Mouse (Mus musculus): ENCODE data around the gene Scn2b. TPM values are rescaled to one million over a fixed set of nuclear protein-coding genes. Genes with fewer than 3 reads are reported as not detected.

The Scn2b gene
- polyA plus RNA-seq, 1 experiment = 0.09 TPM

DNA sequence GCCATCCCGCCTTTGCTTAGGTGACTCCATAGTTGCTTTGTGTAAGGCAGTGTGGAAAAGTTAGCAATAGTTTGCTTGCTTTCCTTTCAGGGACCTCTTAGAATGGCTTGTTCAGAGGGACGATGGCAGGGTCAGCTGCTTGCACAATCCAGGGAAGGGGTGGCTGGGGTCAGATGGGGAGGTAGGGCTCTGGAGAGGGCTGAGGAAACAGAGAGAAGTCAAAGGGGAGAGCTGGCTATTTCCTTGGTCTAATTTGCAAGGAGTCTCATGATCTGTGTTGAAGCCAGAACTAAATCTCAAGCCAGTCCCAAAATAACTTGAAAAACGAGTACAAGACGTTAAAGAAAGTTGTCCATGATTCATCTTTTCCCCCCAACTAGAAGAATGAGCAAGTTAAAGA, 24.9 kb upstream of the Scn2b start:
- no peaks in the 10 kb centered on the region for H3K9me3 ChIP-seq
- TF ChIP-seq FLI1 (IDR thresholded peaks at IDR 0.05; ENCODE audit: low read length) = no peak
- no peak for TF ChIP-seq GATA1 (IDR thresholded peaks at IDR 0.05; ENCODE audit: borderline replicate concordance, low read length)
- peaks cover 70% of the 10 kb centered on the region for H3K27me3 ChIP-seq (replicated peaks)

DNA sequence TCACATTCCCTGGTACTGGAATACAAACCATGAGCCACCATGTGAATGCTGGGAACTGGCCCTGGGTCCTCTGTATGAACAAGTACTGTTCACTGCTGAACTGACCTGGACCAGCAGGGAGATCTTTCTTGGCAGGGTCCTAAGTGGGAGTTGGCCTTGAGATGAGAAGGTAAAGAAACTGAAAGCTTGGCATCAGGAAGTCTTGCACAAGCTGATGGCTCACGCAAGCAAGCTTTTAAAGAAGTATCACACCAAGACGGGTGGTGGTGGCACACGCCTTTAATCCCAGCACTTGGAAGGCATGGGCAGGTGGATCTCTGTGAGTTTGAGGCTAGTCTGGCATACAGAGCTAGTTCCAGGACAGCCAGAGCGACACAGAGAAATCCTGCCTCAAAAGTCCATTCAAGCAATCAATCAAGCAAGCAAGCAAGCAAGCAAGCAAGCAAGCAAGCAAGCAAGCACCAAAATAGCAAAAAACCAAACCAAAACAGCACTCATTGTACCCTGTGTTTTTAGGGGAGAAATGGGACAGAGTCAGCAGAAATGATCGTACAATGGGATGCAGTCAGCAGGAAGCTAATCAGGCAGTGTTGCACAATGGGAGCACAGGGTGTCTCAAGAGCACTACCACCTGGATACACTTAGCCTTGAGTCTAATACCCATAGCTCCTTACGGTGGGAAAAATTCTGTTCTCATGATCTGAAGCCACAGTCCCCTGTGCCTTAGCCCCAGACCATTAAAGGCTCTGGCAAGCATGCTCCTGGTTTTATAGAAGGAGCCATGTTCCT, 22.2 kb upstream of the Scn2b start:
- TF ChIP-seq FLI1 (IDR thresholded peaks at IDR 0.05; ENCODE audit: low read length) = no peak
- peak overlapping the region; percentile 40 for H3K4me3 ChIP-seq (replicated peaks)
- H3K27me3 ChIP-seq (replicated peaks) = peaks cover 79% of the 10 kb centered on the region
- H3K4me1 ChIP-seq = peaks cover 24% of the 10 kb centered on the region
- H3K9me3 ChIP-seq = no peaks in the 10 kb centered on the region
- H3K36me3 ChIP-seq (replicated peaks; ENCODE audit: low read length) = no peaks in the 10 kb centered on the region

More for the DNA sequence above, 24.9 kb upstream of the Scn2b start:
- H3K36me3 ChIP-seq (replicated peaks; ENCODE audit: low read length) = no peaks in the 10 kb centered on the region
- H3K4me1 ChIP-seq = peaks cover 19% of the 10 kb centered on the region
- H3K4me3 ChIP-seq (replicated peaks) = peak overlapping the region; percentile 46

DNA sequence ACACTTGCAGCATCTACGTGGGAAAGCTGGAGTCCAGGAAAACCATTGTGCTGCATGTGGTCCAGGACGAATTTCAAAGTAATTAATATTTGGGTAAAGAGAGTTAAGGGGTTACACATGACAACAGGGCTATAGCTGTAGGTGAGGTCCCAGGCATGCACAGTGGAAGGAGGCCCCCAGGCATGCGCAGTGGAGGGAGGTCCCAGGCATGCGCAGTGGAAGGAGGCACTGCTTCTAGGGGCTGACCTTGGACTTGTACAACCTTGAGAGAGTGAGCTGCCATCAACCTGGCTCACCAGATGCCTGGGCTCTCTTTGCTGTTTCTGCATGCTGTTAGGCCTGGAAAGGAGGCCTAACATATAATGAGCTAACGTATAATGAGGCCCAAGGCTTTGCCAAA, 19.7 kb upstream of the Scn2b start:
- Histone ChIP-seq H3K4me1 (peaks cover 17% of the 10 kb centered on the region), H3K9me3 (no peaks in the 10 kb centered on the region), H3K36me3 (replicated peaks; ENCODE audit: low read length) (no peaks in the 10 kb centered on the region), H3K4me3 (replicated peaks) (no peak overlapping the region), H3K27me3 (replicated peaks) (peaks cover 79% of the 10 kb centered on the region)
- TF ChIP-seq GATA1 (IDR thresholded peaks at IDR 0.05; ENCODE audit: borderline replicate concordance, low read length) (no peak), FLI1 (IDR thresholded peaks at IDR 0.05; ENCODE audit: low read length) (no peak)

DNA sequence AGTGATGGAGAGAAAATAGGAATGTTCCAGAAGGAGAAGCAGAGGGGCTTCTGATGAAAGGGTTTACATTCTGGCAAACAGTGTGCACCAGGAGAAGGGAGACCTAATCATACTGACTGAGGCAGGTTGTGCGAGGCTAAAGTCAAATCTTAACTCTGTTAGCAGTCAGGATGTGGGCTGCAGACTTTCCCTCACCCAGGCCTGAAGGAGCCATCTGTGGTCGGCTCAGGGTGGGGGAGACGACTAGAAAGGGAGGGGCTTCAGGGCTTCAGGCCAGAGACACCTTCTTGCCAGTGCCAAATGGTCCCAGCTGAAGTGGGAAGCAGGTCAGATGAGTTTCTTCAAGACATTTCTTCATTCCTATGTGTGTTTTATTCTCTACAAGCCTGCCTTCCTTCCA, 19.2 kb upstream of the Scn2b start:
- Histone ChIP-seq H3K4me1 (peaks cover 17% of the 10 kb centered on the region), H3K27me3 (replicated peaks) (peaks cover 79% of the 10 kb centered on the region), H3K4me3 (replicated peaks) (no peak overlapping the region), H3K9me3 (no peaks in the 10 kb centered on the region), H3K36me3 (replicated peaks; ENCODE audit: low read length) (no peaks in the 10 kb centered on the region)
- TF ChIP-seq FLI1 (IDR thresholded peaks at IDR 0.05; ENCODE audit: low read length) (no peak), GATA1 (IDR thresholded peaks at IDR 0.05; ENCODE audit: borderline replicate concordance, low read length) (no peak)

DNA sequence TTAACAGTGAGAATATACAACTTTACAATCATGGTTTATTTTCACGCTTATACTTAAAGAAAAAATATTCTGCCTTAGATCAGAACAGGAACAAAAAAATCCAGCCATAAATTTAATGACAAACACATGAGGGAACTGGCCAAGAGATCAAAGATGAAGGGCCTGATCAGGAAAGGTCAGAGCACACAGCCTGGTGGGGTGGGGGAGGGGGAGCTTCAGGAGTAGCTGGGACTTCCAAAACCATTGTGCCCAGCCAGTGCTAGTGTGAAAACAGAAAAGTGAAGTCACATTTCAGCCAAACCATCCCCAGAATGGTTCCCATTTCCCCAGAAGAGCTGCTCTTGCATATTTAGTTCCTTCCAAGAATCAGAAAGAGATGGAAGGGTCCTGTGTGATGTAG, 15.1 kb upstream of the Scn2b start:
- H3K9me3 ChIP-seq = no peaks in the 10 kb centered on the region
- TF ChIP-seq FLI1 (IDR thresholded peaks at IDR 0.05; ENCODE audit: low read length) = no peak
- no peak for TF ChIP-seq GATA1 (IDR thresholded peaks at IDR 0.05; ENCODE audit: borderline replicate concordance, low read length)

DNA sequence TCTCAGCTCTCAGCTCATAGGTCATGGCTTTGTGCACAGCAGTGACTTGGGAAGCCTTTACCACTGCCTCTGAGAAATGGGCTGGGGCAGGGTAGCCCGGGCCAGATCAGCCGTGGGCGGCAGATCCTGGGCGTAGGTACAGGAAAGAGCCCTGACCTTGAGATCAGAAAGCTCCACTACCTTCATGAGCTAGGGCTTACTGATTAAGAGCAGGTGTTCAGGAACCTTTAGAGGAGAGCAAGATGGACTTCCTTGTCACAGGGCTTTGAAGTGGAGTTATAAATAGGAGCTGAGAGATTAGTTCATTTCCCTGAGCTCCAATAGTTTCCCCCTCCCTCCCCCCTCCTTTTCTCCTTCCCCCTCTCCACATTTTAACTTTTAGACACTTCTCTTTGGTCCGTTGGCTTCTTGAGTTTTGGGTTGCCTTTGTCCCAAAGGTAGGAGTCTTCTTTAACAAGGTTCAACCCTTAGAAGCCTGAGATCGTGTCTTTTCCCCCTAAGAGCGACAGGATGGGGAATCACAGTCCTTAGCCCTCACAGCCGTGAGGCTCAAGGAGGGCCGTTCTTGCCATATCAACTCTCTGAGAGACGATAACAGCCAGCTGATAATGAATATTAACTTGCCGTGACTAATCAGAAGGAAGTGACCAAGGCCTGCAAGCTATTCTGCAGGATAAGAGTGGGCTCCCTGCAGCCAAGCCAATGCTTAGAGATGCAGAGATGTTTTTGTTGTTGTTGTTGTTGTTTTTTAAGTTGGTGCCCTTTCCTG, 14.2 kb upstream of the Scn2b start:
- H3K9me3 ChIP-seq = no peaks in the 10 kb centered on the region
- no peaks in the 10 kb centered on the region for H3K36me3 ChIP-seq (replicated peaks; ENCODE audit: low read length)
- no peak overlapping the region for H3K4me3 ChIP-seq (replicated peaks)
- H3K4me1 ChIP-seq = peaks cover 6% of the 10 kb centered on the region
- H3K27me3 ChIP-seq (replicated peaks) = peaks cover 65% of the 10 kb centered on the region
- TF ChIP-seq GATA1 (IDR thresholded peaks at IDR 0.05; ENCODE audit: borderline replicate concordance, low read length) (no peak), FLI1 (IDR thresholded peaks at IDR 0.05; ENCODE audit: low read length) (no peak)

More for the DNA sequence above, 15.1 kb upstream of the Scn2b start:
- Histone ChIP-seq H3K36me3 (replicated peaks; ENCODE audit: low read length) (no peaks in the 10 kb centered on the region), H3K27me3 (replicated peaks) (peaks cover 70% of the 10 kb centered on the region), H3K4me1 (peaks cover 11% of the 10 kb centered on the region), H3K4me3 (replicated peaks) (no peak overlapping the region)

DNA sequence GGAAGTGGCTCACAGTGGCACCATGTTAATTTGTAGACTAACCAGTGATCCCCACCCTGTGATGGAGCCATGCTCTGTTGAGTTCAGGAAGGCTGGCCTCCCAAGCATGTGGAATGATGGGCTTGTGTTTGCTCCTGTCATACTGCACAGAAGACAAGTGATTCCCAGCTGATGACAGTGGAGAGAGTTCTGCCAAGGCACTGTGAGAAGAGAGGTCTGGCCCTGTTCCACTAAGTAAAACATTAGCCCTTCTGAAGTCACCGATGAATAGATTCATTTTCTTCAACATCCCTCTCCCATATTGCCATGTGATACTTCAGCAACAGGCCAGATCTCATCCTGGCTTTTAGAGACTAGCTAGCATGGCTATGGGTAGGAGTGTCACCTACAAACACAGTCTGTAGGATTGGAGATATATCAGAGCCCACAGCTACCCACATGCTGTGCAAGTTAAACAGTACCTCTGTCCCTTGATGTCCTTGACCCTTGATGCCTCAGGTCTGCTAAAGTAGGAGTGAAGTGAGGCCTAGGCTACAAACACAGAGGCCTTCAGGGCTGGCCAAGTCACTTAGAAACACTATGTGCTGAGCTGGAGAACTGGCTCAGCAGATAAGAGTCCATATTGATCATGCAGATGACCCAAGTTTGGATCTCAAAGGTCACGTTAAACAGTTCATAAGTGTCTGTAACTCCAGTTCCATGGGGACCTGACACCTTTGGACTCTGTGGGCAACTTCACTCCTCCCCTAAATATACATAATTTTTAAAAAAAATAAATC, 11.8 kb upstream of the Scn2b start:
- Histone ChIP-seq H3K4me3 (replicated peaks) (no peak overlapping the region), H3K9me3 (no peaks in the 10 kb centered on the region), H3K4me1 (no peaks in the 10 kb centered on the region), H3K36me3 (replicated peaks; ENCODE audit: low read length) (no peaks in the 10 kb centered on the region), H3K27me3 (replicated peaks) (peaks cover 60% of the 10 kb centered on the region)
- TF ChIP-seq GATA1 (IDR thresholded peaks at IDR 0.05; ENCODE audit: borderline replicate concordance, low read length) (no peak), FLI1 (IDR thresholded peaks at IDR 0.05; ENCODE audit: low read length) (no peak)

DNA sequence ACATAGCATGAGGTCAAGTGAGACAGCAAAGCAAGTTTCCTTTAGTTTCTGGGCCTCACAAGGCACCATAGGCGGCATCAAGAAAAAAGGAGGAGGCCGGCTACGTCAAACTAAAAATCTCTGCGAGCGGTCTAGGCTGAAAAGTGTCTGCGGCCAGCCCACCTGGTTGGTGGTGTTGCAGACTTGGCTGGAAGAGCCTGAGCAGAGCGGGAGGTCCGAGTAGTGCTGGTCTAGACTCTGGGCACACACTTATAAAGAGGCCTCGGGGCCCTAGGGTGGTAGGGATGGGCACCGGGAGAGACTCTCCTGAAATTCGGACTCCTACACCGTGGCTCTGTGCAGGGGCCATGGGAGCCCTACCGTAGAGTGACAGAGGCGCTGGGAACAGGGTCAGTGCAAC, 1.9 kb upstream of the Scn2b start:
- H3K36me3 ChIP-seq (replicated peaks; ENCODE audit: low read length) = no peaks in the 10 kb centered on the region
- no peak overlapping the region for H3K4me3 ChIP-seq (replicated peaks)
- no peaks in the 10 kb centered on the region for H3K9me3 ChIP-seq
- H3K4me1 ChIP-seq = peaks cover 5% of the 10 kb centered on the region; the same call in 1 of the 2 replicates
- TF ChIP-seq FLI1 (IDR thresholded peaks at IDR 0.05; ENCODE audit: low read length) (no peak), GATA1 (IDR thresholded peaks at IDR 0.05; ENCODE audit: borderline replicate concordance, low read length) (no peak)
- H3K27me3 ChIP-seq (replicated peaks) = peaks cover 89% of the 10 kb centered on the region

DNA sequence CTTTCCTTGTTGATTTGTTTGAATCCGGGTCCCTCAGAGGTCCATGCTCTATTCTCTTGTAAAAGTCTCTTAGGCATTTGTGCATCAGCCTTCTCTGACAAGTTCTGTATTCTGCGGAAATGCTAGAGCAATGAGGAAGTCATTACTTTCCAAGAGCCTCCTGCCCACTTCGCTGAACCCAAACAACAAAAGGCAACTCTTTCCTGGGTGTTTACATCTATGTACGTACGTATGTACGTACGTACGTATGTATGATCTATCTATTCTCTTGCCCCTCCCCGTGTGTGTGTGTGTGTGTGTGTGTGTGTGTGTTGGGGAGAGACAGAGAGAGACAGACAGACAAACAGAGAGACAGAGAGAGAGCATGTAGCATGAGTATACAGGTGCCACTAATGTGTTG, 763 bp upstream of the Scn2b start:
- Histone ChIP-seq H3K4me1 (peaks cover 9% of the 10 kb centered on the region; the same call in 1 of the 2 replicates), H3K9me3 (no peaks in the 10 kb centered on the region), H3K27me3 (replicated peaks) (peaks cover 94% of the 10 kb centered on the region), H3K4me3 (replicated peaks) (no peak overlapping the region), H3K36me3 (replicated peaks; ENCODE audit: low read length) (no peaks in the 10 kb centered on the region)
- TF ChIP-seq FLI1 (IDR thresholded peaks at IDR 0.05; ENCODE audit: low read length) (no peak), GATA1 (IDR thresholded peaks at IDR 0.05; ENCODE audit: borderline replicate concordance, low read length) (no peak)

Data from megakaryocyte, embryonic 14.5 days (primary cell).